Mouse (Mus musculus): ENCODE results near the gene Letmd1.

DNA sequence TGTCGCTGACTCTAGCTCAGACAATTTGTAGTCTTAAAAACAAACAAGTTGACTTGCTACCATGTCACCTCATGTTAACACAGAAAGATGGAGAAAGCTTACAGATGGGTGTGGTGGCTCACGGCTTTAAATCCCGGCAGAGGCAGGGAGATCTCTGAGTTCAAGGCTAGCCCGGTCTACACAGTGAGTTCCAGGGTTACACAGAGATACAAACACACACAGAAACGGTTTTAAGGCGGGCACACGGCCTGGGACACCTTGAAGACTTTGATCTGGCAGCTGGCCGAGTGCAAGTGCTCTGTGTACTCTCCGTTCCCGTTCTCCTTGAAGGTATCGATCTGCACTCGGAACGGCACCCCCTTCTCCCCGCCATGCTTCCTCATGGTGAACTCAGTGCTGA lies 51.5 kb downstream of the Letmd1 start:
- TF ChIP-seq POLR2A (IDR thresholded peaks at IDR 0.05; ENCODE audit: low read depth, low read length): no peak
- TF ChIP-seq CTCF (IDR thresholded peaks at IDR 0.05; ENCODE audit: extremely low read depth, insufficient read depth, insufficient read length, insufficient replicate concordance): no peak
